Mouse (Mus musculus): ENCODE measurements around the gene Paxbp1. TPM values are rescaled to one million over a fixed set of nuclear protein-coding genes. Genes with fewer than 3 reads are reported as not detected.

The Paxbp1 gene
- total and polyA plus RNA-seq, 2 experiments from 2014 or later: 18.8 to 30.6 TPM

DNA sequence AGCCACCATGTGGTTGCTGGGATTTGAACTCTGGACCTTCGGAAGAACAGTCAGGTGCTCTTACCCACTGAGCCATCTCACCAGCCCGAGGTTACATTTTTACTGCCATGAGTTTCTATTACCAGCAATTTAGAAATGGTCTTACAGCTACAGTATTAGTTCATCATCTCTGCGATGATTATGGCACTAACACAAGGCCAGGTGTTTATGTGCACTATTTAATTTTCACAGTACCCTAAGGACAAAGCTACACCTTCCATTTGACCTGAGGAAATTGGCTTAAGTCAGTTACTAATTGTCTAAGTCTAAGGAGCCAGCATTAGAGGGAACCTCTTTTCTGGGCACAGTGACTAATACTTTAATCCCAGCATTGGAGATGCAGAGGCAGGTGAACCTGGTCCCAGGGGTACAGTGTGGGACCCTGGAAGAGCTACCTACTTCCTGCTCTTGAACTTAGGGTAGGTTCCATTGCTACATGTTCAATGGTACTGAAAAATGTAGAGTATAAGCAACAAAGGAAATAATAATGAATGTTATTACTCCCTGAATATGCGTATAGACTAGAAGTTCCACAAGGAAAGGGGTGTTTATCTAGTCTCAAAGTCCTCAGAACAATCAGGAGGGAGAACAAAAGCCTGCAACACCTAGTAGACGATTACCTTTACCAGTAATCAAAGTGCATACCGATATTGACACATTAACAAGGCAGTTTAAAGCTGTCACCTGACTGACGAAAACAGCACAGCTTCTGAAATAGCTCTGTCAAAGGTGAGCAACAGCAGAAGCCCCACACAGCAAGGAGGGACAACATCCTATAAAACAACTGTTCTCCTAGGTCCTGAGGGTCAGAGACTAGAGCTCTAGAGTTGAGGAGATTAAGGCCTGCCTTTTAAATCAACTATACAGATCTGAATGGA lies 47.8 kb downstream of the Paxbp1 start:
- Histone ChIP-seq H3K4me3 (ENCODE audit: low read depth, low read length) (no peak overlapping the region), H3K36me3 (replicated peaks; ENCODE audit: control insufficient read depth, insufficient read depth, low read length) (peaks cover 12% of the 10 kb centered on the region), H3K9ac (replicated peaks; ENCODE audit: low read depth, low read length) (no peak overlapping the region), H3K27me3 (ENCODE audit: control insufficient read depth, insufficient read depth, low read length) (no peaks in the 10 kb centered on the region), H3K27ac (ENCODE audit: low read depth) (no peak overlapping the region), H3K4me2 (ENCODE audit: low read depth, low read length) (no peak overlapping the region), H3K9me3 (replicated peaks; ENCODE audit: control insufficient read depth, low read length) (no peaks in the 10 kb centered on the region), H3K4me1 (ENCODE audit: control insufficient read depth, insufficient read depth) (peaks cover 14% of the 10 kb centered on the region; the same call in 1 of the 2 replicates)
- no peak for ATAC-seq (ENCODE audit: insufficient read depth, low read depth)
- 73% methylated on average over 7 of the region's 7 CpGs for WGBS
- TF ChIP-seq CTCF (IDR thresholded peaks at IDR 0.05; ENCODE audit: low read depth) (no peak), EP300 (IDR thresholded peaks at IDR 0.05; ENCODE audit: low read depth) (no peak)
- no peak for DNase-seq (ENCODE audit: low spot score)

DNA sequence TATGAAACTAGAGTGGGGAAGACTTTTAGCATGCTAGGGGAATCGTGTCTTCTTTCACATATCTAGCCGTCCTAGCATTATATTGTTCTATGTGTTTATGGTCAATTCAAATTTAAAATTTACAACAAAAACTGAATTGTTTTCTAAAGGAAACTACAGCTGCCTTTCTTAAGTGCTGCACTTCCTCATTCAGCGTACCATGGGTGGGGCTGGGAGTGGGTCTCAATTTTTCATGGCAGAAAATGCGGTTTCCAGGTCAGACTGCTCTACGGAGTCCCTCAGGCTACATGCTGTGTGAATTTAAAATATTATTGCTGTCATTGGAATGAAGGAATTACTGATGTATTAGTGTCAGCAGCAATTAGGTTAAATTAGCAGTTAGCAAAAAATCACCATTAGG lies 48.8 kb downstream of the Paxbp1 start:
- 60% methylated on average over 5 of the region's 5 CpGs for WGBS
- Histone ChIP-seq H3K9ac (replicated peaks; ENCODE audit: low read depth, low read length) (no peak overlapping the region), H3K27ac (ENCODE audit: low read depth) (no peak overlapping the region), H3K4me1 (ENCODE audit: control insufficient read depth, insufficient read depth) (peaks cover 14% of the 10 kb centered on the region; the same call in 1 of the 2 replicates), H3K36me3 (replicated peaks; ENCODE audit: control insufficient read depth, insufficient read depth, low read length) (peaks cover 23% of the 10 kb centered on the region), H3K4me2 (ENCODE audit: low read depth, low read length) (no peak overlapping the region), H3K9me3 (replicated peaks; ENCODE audit: control insufficient read depth, low read length) (no peaks in the 10 kb centered on the region), H3K4me3 (ENCODE audit: low read depth, low read length) (no peak overlapping the region), H3K27me3 (ENCODE audit: control insufficient read depth, insufficient read depth, low read length) (no peaks in the 10 kb centered on the region)
- TF ChIP-seq EP300 (IDR thresholded peaks at IDR 0.05; ENCODE audit: low read depth): no peak
- DNase-seq (ENCODE audit: low spot score): no peak
- ATAC-seq (ENCODE audit: insufficient read depth, low read depth): no peak

- DNase-seq (ENCODE audit: low spot score): peak; percentile 31
- Histone ChIP-seq H3K27me3 (ENCODE audit: control insufficient read depth, insufficient read depth, low read length) (no peaks in the 10 kb centered on the region), H3K4me3 (ENCODE audit: low read depth, low read length) (no peak overlapping the region), H3K9ac (replicated peaks; ENCODE audit: low read depth, low read length) (no peak overlapping the region), H3K36me3 (replicated peaks; ENCODE audit: control insufficient read depth, insufficient read depth, low read length) (peaks cover 26% of the 10 kb centered on the region), H3K9me3 (replicated peaks; ENCODE audit: control insufficient read depth, low read length) (no peaks in the 10 kb centered on the region), H3K4me2 (ENCODE audit: low read depth, low read length) (no peak overlapping the region), H3K27ac (ENCODE audit: low read depth) (no peak overlapping the region; the same call in 1 of the 2 replicates), H3K4me1 (ENCODE audit: control insufficient read depth, insufficient read depth) (peaks cover 14% of the 10 kb centered on the region; the same call in 1 of the 2 replicates)
- ATAC-seq (ENCODE audit: insufficient read depth, low read depth): peak; percentile 41; the same call in 1 of the 2 replicates
- TF ChIP-seq EP300 (IDR thresholded peaks at IDR 0.05; ENCODE audit: low read depth) (no peak), CTCF (IDR thresholded peaks at IDR 0.05; ENCODE audit: low read depth) (no peak)
- WGBS: 13% methylated on average over 4 of the region's 4 CpGs
Observed at GRCm38 (mm10) chr16:90995023-90995422, 49.3 kb downstream of the Paxbp1 start.

- Histone ChIP-seq H3K27me3 (ENCODE audit: control insufficient read depth, insufficient read depth, low read length) (no peaks in the 10 kb centered on the region), H3K36me3 (replicated peaks; ENCODE audit: control insufficient read depth, insufficient read depth, low read length) (peaks cover 41% of the 10 kb centered on the region), H3K27ac (ENCODE audit: low read depth) (no peak overlapping the region), H3K9ac (replicated peaks; ENCODE audit: low read depth, low read length) (no peak overlapping the region), H3K4me2 (ENCODE audit: low read depth, low read length) (no peak overlapping the region), H3K9me3 (replicated peaks; ENCODE audit: control insufficient read depth, low read length) (no peaks in the 10 kb centered on the region), H3K4me3 (ENCODE audit: low read depth, low read length) (no peak overlapping the region), H3K4me1 (ENCODE audit: control insufficient read depth, insufficient read depth) (0 out of 2 replicates have a peak, but pooled peaks cover 1% of the 10 kb centered on the region)
- no peak for DNase-seq (ENCODE audit: low spot score)
- WGBS: 91% methylated on average over 8 of the region's 8 CpGs
- ATAC-seq (ENCODE audit: insufficient read depth, low read depth): no peak
- TF ChIP-seq EP300 (IDR thresholded peaks at IDR 0.05; ENCODE audit: low read depth) (no peak), CTCF (IDR thresholded peaks at IDR 0.05; ENCODE audit: low read depth) (no peak)
Observed at GRCm38 (mm10) chr16:90989162-90989561, 55.2 kb downstream of the Paxbp1 start.

DNA sequence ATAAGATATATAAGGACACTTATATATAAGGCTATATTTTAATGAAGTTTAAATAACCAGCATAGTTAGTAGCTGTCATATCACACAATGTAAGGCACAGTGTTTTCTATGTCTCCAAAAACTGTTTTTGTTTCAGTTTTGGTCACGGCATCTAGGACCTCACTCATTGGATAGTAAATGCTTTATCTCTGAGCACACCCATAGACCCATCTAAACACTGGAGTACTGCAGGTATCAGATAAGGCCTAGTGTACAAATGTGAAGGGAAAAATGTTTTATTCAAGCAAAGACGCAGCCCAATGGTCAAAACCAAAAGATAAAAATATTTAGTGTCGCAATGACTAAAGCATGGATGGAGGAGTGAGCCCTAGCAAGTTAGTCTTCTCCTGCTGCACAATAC lies 55.7 kb downstream of the Paxbp1 start:
- peaks cover 41% of the 10 kb centered on the region for H3K36me3 ChIP-seq (replicated peaks; ENCODE audit: control insufficient read depth, insufficient read depth, low read length)
- H3K27me3 ChIP-seq (ENCODE audit: control insufficient read depth, insufficient read depth, low read length): no peaks in the 10 kb centered on the region
- H3K4me2 ChIP-seq (ENCODE audit: low read depth, low read length): no peak overlapping the region
- H3K27ac ChIP-seq (ENCODE audit: low read depth): no peak overlapping the region
- H3K4me3 ChIP-seq (ENCODE audit: low read depth, low read length): no peak overlapping the region
- H3K9ac ChIP-seq (replicated peaks; ENCODE audit: low read depth, low read length): no peak overlapping the region
- ATAC-seq (ENCODE audit: insufficient read depth, low read depth) (no peak), DNase-seq (ENCODE audit: low spot score) (no peak)
- no peaks in the 10 kb centered on the region for H3K9me3 ChIP-seq (replicated peaks; ENCODE audit: control insufficient read depth, low read length)
- WGBS: 78% methylated on average over 3 of the region's 3 CpGs
- no peaks in the 10 kb centered on the region for H3K4me1 ChIP-seq (ENCODE audit: control insufficient read depth, insufficient read depth)
- no peak for TF ChIP-seq CTCF (IDR thresholded peaks at IDR 0.05; ENCODE audit: low read depth)
- TF ChIP-seq EP300 (IDR thresholded peaks at IDR 0.05; ENCODE audit: low read depth): no peak

All from heart, postnatal 0 days (tissue).